Mouse (Mus musculus) v-Abl transformed pro-B cells (cell line): ENCODE measurements around the gene Rgs9bp.

Experiments
- in situ Hi-C, 2 experiments: fragments of 400-800 bp; cut with MboI; formaldehyde crosslinking; loops; one replicate each; pipeline ENCODE4 v1.15.1; 2025; ENCODE audit not compliant: unreplicated experiment in 2 of 2

Rgs9bp gene

GRCm38 (mm10) chr7:35585191-35586054, at the start of gene Rgs9bp:
Rgs9bp (minus strand) TSS chr7:35585582.
- in situ Hi-C loops, result loop anchor here in 1 of 2 experiments (25.0 kb wide), 1 partner anchor 1348 kb away; the partner anchor contains the start of gene Gpi1

DNA sequence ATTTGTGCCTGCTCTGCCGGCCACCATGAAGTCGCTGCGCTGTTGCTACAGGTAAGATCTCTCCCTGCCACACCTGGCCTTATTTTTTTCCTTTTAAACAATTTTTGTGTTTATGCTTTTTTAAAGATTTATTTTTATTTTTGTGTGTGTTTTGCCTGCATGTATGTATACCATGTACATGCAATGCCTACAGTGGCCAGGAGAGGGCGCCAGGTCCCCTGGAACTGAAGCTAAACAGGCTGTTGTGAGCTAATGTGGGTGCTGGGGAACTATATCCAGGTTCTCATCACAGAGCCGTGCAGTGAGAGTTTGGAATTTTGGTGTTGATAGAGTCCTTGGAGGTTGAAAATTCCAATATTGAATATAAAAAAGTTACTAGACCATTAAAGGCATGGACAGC, 43.1 kb upstream of the Rgs9bp start:
- in situ Hi-C loops, result loop anchor here in 1 of 2 experiments (5.0 kb wide), 1 partner anchor 36 kb away; no protein-coding TSS in a partner anchor

- in situ Hi-C loops, result loop anchor here in 1 of 2 experiments (5.0 kb wide), 1 partner anchor 35 kb away; no protein-coding TSS in a partner anchor
Measured at GRCm38 (mm10) chr7:35627371-35627770, 42.0 kb upstream of the Rgs9bp start.

GRCm38 (mm10) chr7:35626038-35626437, 40.7 kb upstream of the Rgs9bp start:
- in situ Hi-C loops, result loop anchor here in 1 of 2 experiments (5.0 kb wide), 1 partner anchor 34 kb away; no protein-coding TSS in a partner anchor

- in situ Hi-C loops, result no loop called here
Measured at GRCm38 (mm10) chr7:35622626-35623025, 37.2 kb upstream of the Rgs9bp start.

GRCm38 (mm10) chr7:35617513-35617912, 32.1 kb upstream of the Rgs9bp start:
- in situ Hi-C loops, result no loop called here

GRCm38 (mm10) chr7:35609245-35609644, 23.9 kb upstream of the Rgs9bp start:
- in situ Hi-C loops, result no loop called here

DNA sequence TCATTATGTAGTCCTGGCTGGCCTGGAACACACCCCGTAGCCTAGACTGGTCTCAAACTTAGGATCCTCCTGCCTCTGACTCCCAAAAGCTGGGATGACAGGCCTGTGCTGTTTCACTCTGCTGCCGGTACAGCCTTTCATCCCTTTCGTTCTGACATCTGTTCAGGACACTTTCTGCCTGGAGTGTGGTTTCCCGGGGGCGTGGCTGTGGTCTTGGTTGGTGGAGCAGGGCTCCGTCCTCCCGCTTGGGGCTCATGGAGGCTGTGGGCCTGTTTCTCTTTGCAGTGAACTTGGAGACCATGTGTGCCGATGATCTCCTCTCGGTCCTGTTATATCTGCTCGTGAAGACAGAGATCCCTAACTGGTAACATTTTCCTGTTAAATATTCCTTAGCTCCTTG, 21.4 kb upstream of the Rgs9bp start:
- in situ Hi-C loops, result no loop called here

GRCm38 (mm10) chr7:35602766-35603165, 17.4 kb upstream of the Rgs9bp start:
- in situ Hi-C loops, result no loop called here

DNA sequence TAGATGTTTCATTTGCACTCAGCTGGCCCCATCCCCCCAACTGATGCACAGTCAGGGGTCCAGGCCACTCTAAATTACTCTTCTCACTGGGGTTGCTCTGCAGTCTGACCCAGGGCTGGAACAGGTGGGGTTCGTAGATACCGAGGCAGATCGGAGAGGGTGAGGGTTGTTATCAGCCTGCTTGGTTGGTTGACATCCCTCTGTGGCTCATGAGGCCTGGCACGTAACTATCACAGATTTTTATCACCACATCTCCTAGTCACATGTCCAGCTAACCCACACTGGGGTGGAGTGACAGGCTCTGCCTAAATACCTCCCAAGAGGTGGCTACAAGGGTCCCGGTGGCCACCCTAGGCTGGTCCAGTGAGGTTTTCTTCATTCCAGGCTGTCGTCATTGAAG, 15.7 kb upstream of the Rgs9bp start:
- in situ Hi-C loops, result no loop called here

- in situ Hi-C loops, result no loop called here
Measured at GRCm38 (mm10) chr7:35600031-35600430, 14.6 kb upstream of the Rgs9bp start.

- in situ Hi-C loops, result loop anchor here in 1 of 2 experiments (25.0 kb wide), 1 partner anchor 1362 kb away; the partner anchor contains the start of gene Gpi1
Measured at GRCm38 (mm10) chr7:35599492-35599891, 14.1 kb upstream of the Rgs9bp start.

DNA sequence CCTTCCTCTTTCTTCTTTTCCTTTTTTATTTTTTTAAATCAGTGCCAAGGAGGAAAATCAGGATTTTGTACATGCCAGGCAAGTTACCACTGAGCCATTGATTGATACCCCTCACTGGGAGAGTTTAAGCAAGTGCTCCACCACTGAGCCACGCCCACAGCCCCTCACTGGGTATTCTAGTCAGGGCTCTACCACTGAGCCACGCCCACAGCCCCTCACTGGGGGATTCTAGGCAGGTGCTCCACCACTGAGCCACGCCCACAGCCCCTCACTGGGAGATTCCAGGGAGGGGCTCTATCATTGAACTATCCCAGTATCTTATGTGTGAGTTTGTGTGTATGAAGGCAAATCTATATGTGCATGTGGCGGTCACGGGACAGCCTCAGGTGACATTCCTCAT, 8.9 kb upstream of the Rgs9bp start:
- in situ Hi-C loops, result loop anchor here (5.0 to 25.0 kb wide), 3 partner anchors 33 to 1357 kb away; partner anchors contain the start of gene Gpi1 (in 1 of the 2)

- in situ Hi-C loops, result loop anchor here (5.0 to 25.0 kb wide), 3 partner anchors 37 to 1353 kb away; partner anchors contain the start of gene Gpi1 (in 1 of the 2)
Measured at GRCm38 (mm10) chr7:35590731-35591191, 5.4 kb upstream of the Rgs9bp start.

DNA sequence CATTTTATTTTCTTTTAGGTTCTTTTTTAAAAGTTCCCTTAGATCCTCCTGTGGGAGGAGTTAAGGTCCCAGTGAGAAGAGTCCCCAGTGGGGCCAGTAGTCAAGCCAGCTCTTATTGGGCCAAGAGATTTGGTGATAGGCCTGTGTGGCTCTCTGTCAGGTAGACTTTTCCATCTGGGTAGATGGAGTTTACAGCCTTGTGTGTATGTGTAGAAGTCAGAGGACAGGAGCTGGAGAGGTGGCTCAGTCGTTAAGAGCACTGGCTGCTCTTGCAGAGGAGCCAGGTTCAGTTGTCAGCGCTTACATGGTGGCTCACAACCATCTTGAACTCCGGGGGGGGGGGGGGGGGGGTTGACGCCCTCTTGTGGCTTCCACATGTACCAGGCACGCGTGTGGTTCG, 4.1 kb upstream of the Rgs9bp start:
- in situ Hi-C loops, result loop anchor here in 1 of 2 experiments (25.0 kb wide), 1 partner anchor 1352 kb away; the partner anchor contains the start of gene Gpi1

DNA sequence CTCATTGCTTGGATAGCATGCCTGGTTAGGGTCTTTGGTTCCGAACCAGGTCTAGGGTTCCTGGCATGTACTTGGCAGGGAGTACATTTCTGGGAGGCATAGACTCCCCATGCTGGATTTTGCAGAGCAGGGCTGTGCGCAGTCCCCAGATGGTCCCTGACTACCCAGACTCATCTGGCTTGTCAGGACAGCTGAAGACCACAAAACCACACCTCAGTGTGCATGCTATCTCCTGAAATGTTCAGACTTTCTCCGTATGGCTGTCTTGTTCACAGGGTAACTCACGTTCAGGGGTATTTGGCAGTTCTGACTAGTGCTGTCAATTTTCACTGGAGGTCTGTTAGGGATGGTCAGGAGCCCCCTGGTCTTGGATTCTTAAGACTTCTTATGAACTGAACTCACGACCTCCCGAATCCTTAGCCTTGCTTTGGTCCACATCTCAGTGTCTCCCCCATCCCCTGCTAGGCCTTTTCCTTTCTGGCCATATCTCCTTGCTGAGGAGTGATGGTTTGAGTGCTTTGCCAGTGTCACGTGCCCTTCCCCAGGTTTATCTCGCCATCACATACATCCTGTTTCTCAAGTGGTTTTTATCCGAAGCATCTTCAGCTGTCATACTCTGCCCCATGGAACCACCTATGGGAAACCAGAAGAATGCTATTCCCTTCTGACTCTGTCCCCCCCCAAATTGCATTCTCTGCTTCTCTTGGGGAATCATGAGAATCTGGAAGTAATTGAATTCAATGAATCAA, 3.5 kb upstream of the Rgs9bp start:
- in situ Hi-C loops, result loop anchor here in 1 of 2 experiments (25.0 kb wide), 1 partner anchor 1352 kb away; the partner anchor contains the start of gene Gpi1

DNA sequence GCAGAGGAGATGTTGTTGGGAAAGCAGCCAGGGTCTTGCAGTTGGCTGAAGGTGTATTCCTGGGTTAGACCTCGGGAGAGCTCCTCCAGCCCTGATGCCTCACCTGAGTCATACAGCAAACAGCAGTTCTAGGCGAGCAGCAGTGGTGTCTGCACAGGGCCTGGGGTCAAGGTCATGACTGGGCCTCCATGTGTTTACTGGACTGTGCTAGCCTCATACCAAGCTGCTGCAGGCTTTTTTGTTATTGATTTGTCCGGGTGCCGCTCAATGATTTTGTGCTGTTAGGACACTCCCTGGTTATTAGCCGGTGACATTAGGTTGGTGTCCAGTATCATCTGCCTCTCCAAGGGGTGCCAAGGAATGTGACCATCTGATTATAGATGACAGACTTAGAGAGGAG, 2.3 kb upstream of the Rgs9bp start:
- in situ Hi-C loops, result loop anchor here in 1 of 2 experiments (25.0 kb wide), 1 partner anchor 1350 kb away; the partner anchor contains the start of gene Gpi1

DNA sequence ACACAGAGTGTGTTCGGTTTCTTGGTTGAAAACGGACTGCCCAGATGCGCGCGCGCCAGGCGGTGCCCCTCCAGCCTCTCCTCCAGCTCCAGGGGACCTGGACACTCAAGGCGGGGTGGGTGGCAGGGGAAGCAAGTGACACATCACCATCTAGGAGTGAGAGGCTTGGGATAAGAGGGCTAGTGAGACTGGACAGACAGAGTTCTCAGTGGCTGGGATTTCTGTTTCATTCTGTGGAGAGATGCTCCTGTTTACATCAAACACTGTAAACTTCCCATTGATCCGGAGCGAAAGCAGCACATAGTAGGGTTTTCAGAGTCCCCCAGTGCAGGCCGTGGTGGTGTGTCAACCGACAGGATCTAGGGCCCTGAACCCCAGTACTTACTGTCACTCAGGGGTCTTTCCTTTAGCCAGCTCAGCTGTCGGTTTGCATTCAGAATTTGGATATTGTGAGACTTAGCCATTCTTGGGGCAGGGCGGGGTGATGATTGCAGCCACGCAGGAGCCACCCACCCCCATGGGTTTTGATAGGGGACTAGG, 1.6 kb upstream of the Rgs9bp start:
- in situ Hi-C loops, result loop anchor here in 1 of 2 experiments (25.0 kb wide), 1 partner anchor 1350 kb away; the partner anchor contains the start of gene Gpi1

DNA sequence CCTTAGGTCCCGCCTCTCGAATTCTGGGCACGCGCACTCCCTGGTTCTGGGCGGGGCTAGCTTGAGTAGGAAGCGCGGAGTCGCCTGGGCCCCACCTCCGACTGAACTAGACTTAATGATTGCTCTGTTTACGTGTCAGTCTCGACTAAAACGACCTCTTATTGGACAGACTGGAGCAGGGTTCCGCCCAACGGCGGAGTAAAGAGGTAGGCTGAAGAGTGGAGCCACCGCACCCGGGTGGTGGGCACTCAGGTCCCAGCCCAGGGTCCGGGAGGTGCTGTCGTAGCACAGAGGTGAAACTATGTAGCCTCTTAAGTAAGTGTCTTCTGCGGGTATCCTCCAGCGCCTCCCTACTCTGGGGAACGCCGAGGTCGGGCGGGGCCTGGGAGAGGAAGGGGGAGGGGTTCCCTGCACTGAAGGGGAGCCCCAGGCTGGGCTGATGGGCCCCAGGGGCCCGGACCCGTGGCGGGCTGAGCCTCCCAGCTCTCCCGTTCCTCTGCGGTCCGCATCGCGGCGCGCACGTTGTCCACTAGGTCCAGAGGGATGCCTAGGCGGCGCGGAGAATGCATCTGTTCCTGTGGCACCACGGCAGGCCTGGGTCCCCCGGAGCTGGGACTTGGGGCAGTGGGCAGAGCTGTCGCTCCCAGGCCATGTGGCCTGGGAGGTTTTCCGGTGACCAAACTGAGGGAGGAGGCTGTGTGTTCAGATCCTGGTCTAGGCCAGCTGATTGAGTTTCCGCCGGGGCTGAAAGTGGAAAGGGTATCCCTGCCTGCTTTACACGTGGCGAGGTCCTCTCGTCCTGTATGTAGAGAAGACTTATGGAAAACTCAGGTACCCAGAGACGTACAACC, 898 bp upstream of the Rgs9bp start, which contains the start of gene Ankrd27:
Ankrd27 (plus strand) TSS at position 190 of the 851 bp plus-strand sequence.
- in situ Hi-C loops, result loop anchor here in 1 of 2 experiments (25.0 kb wide), 1 partner anchor 1349 kb away; the partner anchor contains the start of gene Gpi1
